Mouse (Mus musculus) midbrain, embryonic 13.5 days (tissue): ENCODE measurements around the gene Dhrs11. TPM values are rescaled to one million over a fixed set of nuclear protein-coding genes. Genes with fewer than 3 reads are reported as not detected.
"Not testable (repeated sequence)": the region's sequence is repeated elsewhere in the genome, so short reads cannot be mapped to it uniquely, and the experiment has no call there.

Source experiments
- ATAC-seq: fragments of 200-750 bp; cut with Nextera tagmentation; 2 replicates; pipeline ENCODE4 v1.8.0; 2017; ENCODE audit warnings: mild to moderate bottlenecking, moderate TSS enrichment, moderate library complexity
- H3K27ac ChIP-seq: fragments of 300-500 bp; sonication (generic); 2 replicates; pipeline ENCODE4 v1.5.1; 2015; ENCODE audit warnings: inconsistent platforms, mild to moderate bottlenecking, moderate library complexity
- H3K27me3 ChIP-seq: fragments of 300-500 bp; sonication (generic); 2 replicates; pipeline ENCODE4 v1.6.1; 2015; ENCODE audit warnings: mild to moderate bottlenecking, inconsistent platforms
- H3K36me3 ChIP-seq: fragments of 300-500 bp; sonication (generic); 2 replicates; pipeline ENCODE4 v1.6.1; 2015; ENCODE audit warnings: mild to moderate bottlenecking, inconsistent platforms
- H3K4me1 ChIP-seq: fragments of 300-500 bp; sonication (generic); replicated peaks from 2 replicates; pipeline ENCODE4 v1.6.1; 2015; ENCODE audit warnings: inconsistent platforms
- H3K4me2 ChIP-seq: fragments of 300-500 bp; sonication (generic); replicated peaks from 2 replicates; pipeline ENCODE4 v1.6.1; 2015; ENCODE audit warnings: moderate library complexity, mild to moderate bottlenecking, inconsistent platforms
- H3K4me3 ChIP-seq: fragments of 300-500 bp; sonication (generic); replicated peaks from 2 replicates; pipeline ENCODE4 v1.5.1; 2015; ENCODE audit warnings: mild to moderate bottlenecking, inconsistent platforms
- H3K9ac ChIP-seq: fragments of 300-500 bp; sonication (generic); replicated peaks from 2 replicates; pipeline ENCODE4 v1.6.1; 2015; ENCODE audit warnings: mild to moderate bottlenecking, inconsistent platforms
- H3K9me3 ChIP-seq: fragments of 300-500 bp; sonication (generic); 2 replicates; pipeline ENCODE4 v1.6.1; 2016; ENCODE audit warnings: mild to moderate bottlenecking, inconsistent platforms
- WGBS: fragments of 180-500 bp; shearing (Covaris S2); methylation state at CpG from one replicate; pipeline ENCODE4 v1.1.7; 2015; 5-methylcytosine and 5-hydroxymethylcytosine counted together
- polyA plus RNA-seq: library from polyadenylated mRNA; unstranded; fragments of >200 nt; fragmentation: Nextera tagmentation; extraction: Ambion mirVana; gene quantifications from 2 replicates; pipeline ENCODE4 v1.2.1, GENCODE M21; 2015

Gene Dhrs11
- polyA plus RNA-seq, result 4.9 and 5.2 TPM in 2 replicates

DNA sequence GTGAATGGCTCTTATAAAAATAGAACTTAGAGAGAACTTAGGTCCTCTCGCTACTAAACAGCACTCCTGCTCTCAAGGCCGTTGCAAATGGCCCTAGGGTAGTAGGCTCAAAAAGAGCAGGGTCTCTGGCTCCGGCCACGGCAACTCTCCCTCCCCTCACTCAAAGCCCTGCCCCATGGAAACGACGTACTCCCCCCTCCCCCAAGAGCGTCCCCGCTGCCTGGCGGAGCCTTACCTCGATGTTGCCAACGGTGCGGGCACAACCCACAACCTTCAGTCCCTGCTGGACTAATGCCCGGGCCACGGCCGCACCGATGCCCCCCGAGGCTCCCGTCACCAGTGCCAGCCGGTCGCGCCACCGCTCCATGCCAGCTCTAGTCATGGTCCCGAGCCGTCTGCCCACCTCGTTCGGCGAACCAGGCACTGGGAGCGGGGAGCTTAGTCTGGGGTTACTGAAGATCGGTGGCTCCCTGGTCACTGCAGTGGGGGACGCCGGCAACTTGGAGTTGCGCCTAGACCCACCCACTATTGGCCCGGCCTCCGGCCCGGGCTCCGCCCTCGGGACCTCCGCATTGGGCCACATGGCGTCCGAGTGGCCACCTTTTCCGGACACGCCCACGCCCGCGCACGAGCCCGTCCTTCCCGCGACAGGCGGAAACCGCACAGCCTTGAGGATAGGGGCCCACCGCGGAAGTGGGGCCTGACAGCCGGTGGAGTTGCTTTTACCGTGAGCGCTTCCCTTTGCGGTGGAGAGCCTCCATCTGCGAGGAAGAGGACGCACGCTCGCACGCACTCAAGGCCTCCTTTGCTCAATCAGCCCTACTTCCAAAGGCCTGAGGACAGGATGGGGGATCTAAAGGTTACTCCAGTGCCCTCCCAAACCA is at the start of gene Dhrs11:
Gene Dhrs11 (minus strand): TSS at position 479 of the 884 bp plus-strand sequence.
- peak; percentile 94 for ATAC-seq
- Histone ChIP-seq H3K4me2 (peak within 1 kb of the TSS; percentile 97), H3K4me3 (peak within 1 kb of the TSS; percentile 64), H3K9me3 (no peaks in the 10 kb centered on the region), H3K27ac (peak within 1 kb of the TSS; percentile 62), H3K27me3 (no peaks in the 10 kb centered on the region), H3K36me3 (peaks cover 27% of the 10 kb centered on the region), H3K4me1 (peaks cover 16% of the 10 kb centered on the region), H3K9ac (peak within 1 kb of the TSS; percentile 79)
- under 1% methylated on average over 59 of the region's 62 CpGs for WGBS

DNA sequence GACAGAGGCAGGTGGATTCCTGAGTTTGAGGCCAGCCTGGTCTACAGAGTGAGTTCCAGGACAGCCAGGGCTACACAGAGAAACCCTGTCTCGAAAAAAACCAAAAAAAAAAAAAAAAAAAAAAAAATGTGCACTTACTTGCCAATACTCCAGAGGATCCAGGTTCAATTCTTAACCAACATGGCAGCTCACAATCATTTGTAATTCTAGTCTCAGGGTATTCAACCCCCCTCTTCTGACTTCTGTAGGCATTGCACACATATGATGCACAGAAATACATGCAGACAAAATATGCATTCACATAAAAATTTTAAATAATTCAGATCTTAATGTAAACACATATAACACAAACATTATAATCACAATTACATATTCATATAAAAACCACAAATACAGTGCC is 47.2 kb upstream of the Dhrs11 start:
- peaks cover 20% of the 10 kb centered on the region for H3K4me1 ChIP-seq
- H3K4me2 ChIP-seq, H3K27ac ChIP-seq, H3K27me3 ChIP-seq, H3K9ac ChIP-seq, ATAC-seq, H3K4me3 ChIP-seq, H3K36me3 ChIP-seq, H3K9me3 ChIP-seq: not testable (repeated sequence)
- WGBS, result 63% methylated on average over 1 of the region's 1 CpGs

GRCm38 (mm10) chr11:84873042-84873833 is 44.4 kb upstream of the Dhrs11 start:
- ATAC-seq, result no peak
- WGBS, result 74% methylated on average over 1 of the region's 1 CpGs
- H3K4me2 ChIP-seq, result no peak overlapping the region
- no peaks in the 10 kb centered on the region for H3K9me3 ChIP-seq
- H3K9ac ChIP-seq, result no peak overlapping the region
- peaks cover 15% of the 10 kb centered on the region for H3K4me1 ChIP-seq
- no peak overlapping the region for H3K4me3 ChIP-seq
- H3K36me3 ChIP-seq, result no peaks in the 10 kb centered on the region
- H3K27ac ChIP-seq, result no peak overlapping the region
- H3K27me3 ChIP-seq, result no peaks in the 10 kb centered on the region

DNA sequence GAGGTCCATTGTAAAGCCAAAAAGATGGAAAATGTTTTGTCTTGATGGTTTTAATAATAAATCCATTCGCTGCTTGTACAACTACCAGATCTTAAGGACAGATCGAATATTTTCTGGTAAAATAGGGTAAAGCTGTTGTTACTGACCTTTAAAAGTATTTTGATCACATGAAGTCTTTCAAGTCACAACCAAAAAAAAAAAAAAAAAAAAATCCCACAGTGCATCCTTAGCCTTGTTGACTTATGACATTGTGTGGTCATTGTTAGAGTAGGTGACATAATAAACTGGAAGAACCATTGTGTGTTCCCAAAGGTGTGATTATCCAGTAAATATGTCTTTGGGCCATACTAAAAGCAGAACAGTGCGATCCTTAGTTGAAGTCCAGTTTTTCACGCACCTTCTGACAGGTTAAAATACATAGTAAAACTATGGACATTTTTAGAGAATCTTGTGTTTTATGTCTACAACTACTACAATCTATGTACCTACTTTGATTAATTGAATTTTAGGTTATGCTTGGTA is 42.8 kb upstream of the Dhrs11 start:
- Histone ChIP-seq H3K27ac (peak overlapping the region; percentile 99), H3K36me3 (no peaks in the 10 kb centered on the region), H3K9ac (peak overlapping the region; percentile 91), H3K4me1 (peaks cover 26% of the 10 kb centered on the region), H3K27me3 (no peaks in the 10 kb centered on the region), H3K4me2 (peak overlapping the region; percentile 67), H3K9me3 (no peaks in the 10 kb centered on the region), H3K4me3 (peak overlapping the region; percentile 69)
- 90% methylated on average over 4 of the region's 4 CpGs for WGBS
- ATAC-seq, result no peak

- peak overlapping the region; percentile 99 for H3K27ac ChIP-seq
- no peaks in the 10 kb centered on the region for H3K27me3 ChIP-seq
- peak overlapping the region; percentile 91 for H3K9ac ChIP-seq
- H3K9me3 ChIP-seq, result no peaks in the 10 kb centered on the region
- peak; percentile 62 for ATAC-seq
- H3K36me3 ChIP-seq, result no peaks in the 10 kb centered on the region
- peak overlapping the region; percentile 69 for H3K4me3 ChIP-seq
- peak overlapping the region; percentile 67 for H3K4me2 ChIP-seq
- H3K4me1 ChIP-seq, result peaks cover 30% of the 10 kb centered on the region
- under 1% methylated on average over 10 of the region's 10 CpGs for WGBS
These were observed 42.3 kb upstream of the Dhrs11 start for GRCm38 (mm10) chr11:84871046-84871445.

DNA sequence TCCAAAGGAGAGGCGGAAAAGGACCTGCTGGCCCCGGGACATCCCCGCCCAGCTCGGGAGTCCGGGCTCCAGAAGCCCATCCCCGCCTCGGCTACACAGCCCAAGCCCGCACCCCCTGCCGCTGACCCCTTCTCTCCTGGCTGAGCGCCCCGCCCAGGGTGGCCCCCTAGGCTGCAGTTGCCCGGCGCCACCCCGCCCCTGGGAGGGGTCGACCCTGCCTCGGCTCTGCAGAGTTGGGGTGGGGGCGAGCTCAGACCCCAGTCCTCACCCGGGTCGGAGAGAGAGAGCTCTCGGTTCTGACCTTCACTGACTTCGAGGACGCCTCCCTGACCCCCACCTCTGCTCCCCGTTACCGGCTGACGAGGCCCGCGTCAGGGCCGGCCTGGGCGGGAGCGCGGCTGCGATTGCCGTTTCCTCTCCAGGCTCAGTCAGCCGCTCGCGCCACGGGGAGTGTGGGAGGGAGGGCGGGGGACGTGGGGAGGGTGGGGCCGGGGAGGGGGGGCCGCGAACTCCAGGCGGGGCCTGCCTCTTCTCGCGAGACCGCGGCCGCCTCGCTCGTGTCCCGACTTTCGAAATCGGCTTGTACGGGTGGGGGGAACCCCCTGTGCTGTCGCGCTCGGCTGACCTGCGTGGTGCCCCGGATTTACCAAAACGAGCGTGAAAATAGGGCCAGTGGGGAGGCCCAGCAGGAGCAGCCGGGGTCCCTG is 41.7 kb upstream of the Dhrs11 start, which contains the start of gene Ggnbp2:
Gene Ggnbp2 (minus strand): TSS at position 481 of the 707 bp plus-strand sequence.
- no peaks in the 10 kb centered on the region for H3K27me3 ChIP-seq
- 0% methylated on average over 39 of the region's 62 CpGs for WGBS
- ATAC-seq, result peak; percentile 89
- H3K9ac ChIP-seq, result peak within 1 kb of the TSS; percentile 91
- peak within 1 kb of the TSS; percentile 69 for H3K4me3 ChIP-seq
- peak within 1 kb of the TSS; percentile 99 for H3K27ac ChIP-seq
- no peaks in the 10 kb centered on the region for H3K9me3 ChIP-seq
- peaks cover 33% of the 10 kb centered on the region for H3K4me1 ChIP-seq
- peak within 1 kb of the TSS; percentile 71 for H3K4me2 ChIP-seq
- H3K36me3 ChIP-seq, result no peaks in the 10 kb centered on the region

DNA sequence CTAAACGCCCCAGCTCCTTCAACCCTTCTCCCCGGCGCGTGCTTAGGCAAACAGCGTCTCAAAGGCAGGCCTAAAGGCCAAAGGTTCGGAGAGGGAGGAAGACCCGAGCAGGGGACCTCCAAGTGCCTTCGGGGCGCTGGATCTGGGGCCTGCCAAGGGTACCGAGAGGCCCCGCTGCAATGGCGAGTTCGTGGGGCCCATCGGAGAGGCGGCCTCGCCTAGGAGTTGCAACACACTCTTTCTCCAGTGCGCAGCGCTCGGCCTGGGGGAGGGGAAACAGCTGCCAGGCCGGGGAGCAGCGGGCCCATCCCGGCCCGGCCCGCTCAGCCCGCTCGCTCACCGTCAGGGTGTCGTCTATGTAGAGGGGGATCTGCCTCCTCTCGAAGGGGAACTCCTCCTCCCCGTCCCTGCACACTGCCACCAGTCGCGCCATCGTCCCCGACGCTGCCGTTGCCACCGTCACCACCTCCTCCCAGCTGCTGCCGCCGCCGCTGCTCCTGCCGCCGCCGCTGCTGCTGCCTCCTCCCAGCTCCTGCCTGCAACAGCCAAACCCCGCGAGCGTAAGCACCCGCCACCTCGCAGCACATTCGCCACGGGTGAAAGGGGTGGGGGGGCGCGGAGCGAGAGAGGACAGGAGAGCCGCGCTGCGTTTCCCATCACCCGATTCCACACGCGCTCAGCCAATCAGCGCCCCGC is 40.9 kb upstream of the Dhrs11 start:
- under 1% methylated on average over 61 of the region's 61 CpGs for WGBS
- Histone ChIP-seq H3K9ac (peak overlapping the region; percentile 87), H3K27me3 (no peaks in the 10 kb centered on the region), H3K36me3 (no peaks in the 10 kb centered on the region), H3K9me3 (no peaks in the 10 kb centered on the region), H3K27ac (peak overlapping the region; percentile 99), H3K4me1 (peaks cover 36% of the 10 kb centered on the region), H3K4me2 (peak overlapping the region; percentile 71), H3K4me3 (peak overlapping the region; percentile 69)
- peak; percentile 86 for ATAC-seq

DNA sequence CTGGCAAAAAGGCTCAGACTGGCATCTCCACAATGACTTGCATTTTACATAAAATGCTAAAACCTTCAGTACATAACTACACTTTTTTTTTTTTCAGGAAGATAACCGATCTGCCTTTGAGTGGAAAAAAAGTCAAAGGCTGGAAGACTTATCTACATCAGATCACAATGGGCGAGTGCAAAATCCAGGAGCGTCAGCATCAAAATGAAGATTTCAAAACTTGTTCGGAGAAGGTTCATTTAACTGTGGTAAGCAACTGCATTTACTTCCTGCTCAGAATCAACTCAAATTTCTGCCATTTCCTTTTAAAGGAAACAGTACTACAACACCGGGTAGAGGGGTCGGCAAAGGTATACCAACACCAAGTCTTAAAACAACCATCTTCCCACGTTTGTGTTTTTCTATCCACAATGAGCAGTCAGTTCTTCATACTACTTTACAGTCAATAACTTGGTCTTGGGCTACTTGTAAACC is 40.0 kb upstream of the Dhrs11 start:
- Histone ChIP-seq H3K9me3 (no peaks in the 10 kb centered on the region), H3K27me3 (no peaks in the 10 kb centered on the region), H3K27ac (peak overlapping the region; percentile 99; the same call in 1 of the 2 replicates), H3K4me3 (peak overlapping the region; percentile 69), H3K9ac (peak overlapping the region; percentile 87), H3K36me3 (no peaks in the 10 kb centered on the region), H3K4me1 (peaks cover 36% of the 10 kb centered on the region), H3K4me2 (peak overlapping the region; percentile 71)
- 16% methylated on average over 7 of the region's 7 CpGs for WGBS
- no peak for ATAC-seq

GRCm38 (mm10) chr11:84867586-84867985 is 38.8 kb upstream of the Dhrs11 start:
- peaks cover 36% of the 10 kb centered on the region for H3K4me1 ChIP-seq
- 0 out of 2 replicates have a peak overlapping the region, but pooled peaks have one; percentile 16 for H3K9ac ChIP-seq
- WGBS, result 93% methylated on average over 2 of the region's 2 CpGs
- H3K27ac ChIP-seq, result no peak overlapping the region
- no peaks in the 10 kb centered on the region for H3K9me3 ChIP-seq
- no peaks in the 10 kb centered on the region for H3K27me3 ChIP-seq
- ATAC-seq, result no peak
- peaks cover 3% of the 10 kb centered on the region; the same call in 1 of the 2 replicates for H3K36me3 ChIP-seq
- H3K4me2 ChIP-seq, result 0 out of 2 replicates have a peak overlapping the region, but pooled peaks have one; percentile 19
- H3K4me3 ChIP-seq, result no peak overlapping the region

DNA sequence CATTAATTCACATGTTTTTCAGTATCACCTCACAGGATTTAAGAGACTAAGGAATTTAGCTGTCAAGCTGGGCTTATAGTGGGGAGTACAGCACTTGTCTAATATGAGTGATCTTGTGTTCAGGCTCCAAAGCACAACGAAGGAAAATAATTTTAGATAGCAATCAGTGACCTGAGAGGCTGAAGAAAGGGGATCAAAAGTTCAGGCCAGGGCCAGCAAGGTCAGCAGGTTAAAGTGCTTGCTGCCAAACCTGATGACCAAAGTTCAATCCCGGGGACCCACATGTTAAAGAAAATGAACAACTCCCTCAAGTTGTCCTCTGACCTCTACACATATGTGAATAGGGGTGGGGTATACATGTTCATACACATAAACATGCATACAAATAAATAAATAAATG is 36.5 kb upstream of the Dhrs11 start:
- H3K9me3 ChIP-seq, result no peaks in the 10 kb centered on the region
- H3K36me3 ChIP-seq, result peaks cover 13% of the 10 kb centered on the region
- no peak for ATAC-seq
- WGBS, result 88% methylated on average over 2 of the region's 2 CpGs
- H3K27ac ChIP-seq, result no peak overlapping the region
- H3K4me1 ChIP-seq, result peaks cover 30% of the 10 kb centered on the region
- no peaks in the 10 kb centered on the region for H3K27me3 ChIP-seq
- H3K4me2 ChIP-seq, result no peak overlapping the region
- H3K4me3 ChIP-seq, result no peak overlapping the region
- no peak overlapping the region for H3K9ac ChIP-seq

DNA sequence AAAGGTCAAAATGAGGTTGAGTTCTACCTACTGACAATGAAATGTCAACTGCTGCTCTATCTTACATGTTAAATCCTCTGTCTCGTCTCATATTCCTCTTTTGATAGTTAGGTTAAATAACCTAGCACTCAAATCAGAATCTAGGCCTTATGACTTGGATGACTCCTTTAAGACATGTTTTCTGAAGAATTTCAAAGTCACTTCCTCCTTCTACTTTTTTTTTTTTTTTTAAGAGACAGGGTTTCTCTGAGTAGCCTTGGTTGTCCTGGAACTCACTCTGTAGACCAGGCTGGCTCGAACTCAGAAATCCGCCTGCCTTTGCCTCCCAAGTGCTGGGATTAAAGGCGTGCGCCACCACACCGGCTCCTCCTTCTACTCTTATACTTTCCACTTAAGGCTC is 26.5 kb upstream of the Dhrs11 start:
- H3K36me3 ChIP-seq, result peaks cover 56% of the 10 kb centered on the region
- H3K27me3 ChIP-seq, result no peaks in the 10 kb centered on the region
- H3K9me3 ChIP-seq, result no peaks in the 10 kb centered on the region
- no peaks in the 10 kb centered on the region for H3K4me1 ChIP-seq
- no peak overlapping the region for H3K4me2 ChIP-seq
- H3K4me3 ChIP-seq, result no peak overlapping the region
- H3K9ac ChIP-seq, result no peak overlapping the region
- H3K27ac ChIP-seq, result no peak overlapping the region
- WGBS, result 97% methylated on average over 6 of the region's 6 CpGs
- no peak for ATAC-seq
